Mouse (Mus musculus): Measurements from ENCODE around the gene S100a3. TPM values are rescaled to one million over a fixed set of nuclear protein-coding genes. Genes with fewer than 3 reads are reported as not detected.

S100a3 gene
- total and polyA plus RNA-seq, 3 experiments, result not detected

- in situ Hi-C loops (cut with MboI; ENCODE audit: low pct_ligation_motif_present, low pct_unique_long_range_greater_than_20kb, low sequenced_read_pairs), result no loop called here
- TF ChIP-seq MEF2A (IDR thresholded peaks at IDR 0.05; ENCODE audit: borderline replicate concordance, low read depth, low read length) (no peak), MAZ (IDR thresholded peaks at IDR 0.05; ENCODE audit: low read depth, low read length) (no peak), ZMIZ1 (IDR thresholded peaks at IDR 0.05; ENCODE audit: low read depth, low read length) (no peak), USF2 (conservative IDR thresholded peaks at IDR 0.05; ENCODE audit: low read depth, low read length) (no peak), JUN (IDR thresholded peaks at IDR 0.05; ENCODE audit: insufficient read depth, low read depth, low read length) (no peak), IRF4 (IDR thresholded peaks at IDR 0.05; ENCODE audit: low read depth, low read length) (no peak), MXI1 (IDR thresholded peaks at IDR 0.05; ENCODE audit: low read depth, low read length) (no peak), JUND (conservative IDR thresholded peaks at IDR 0.05; ENCODE audit: low read depth, low read length) (no peak), HCFC1 (IDR thresholded peaks at IDR 0.05; ENCODE audit: low read depth, low read length) (no peak), SIN3A (IDR thresholded peaks at IDR 0.05; ENCODE audit: low read length) (no peak), GABPA (IDR thresholded peaks at IDR 0.05; ENCODE audit: insufficient replicate concordance, low read depth, low read length) (no peak), CTCF (conservative IDR thresholded peaks at IDR 0.05 in 1 of 2, IDR thresholded peaks at IDR 0.05 in 1 of 2; ENCODE audit: low read depth in 2 of 2, low read length in 2 of 2) (no peak), ETS1 (conservative IDR thresholded peaks at IDR 0.05; ENCODE audit: low read depth, low read length) (no peak), RAD21 (IDR thresholded peaks at IDR 0.05; ENCODE audit: low read depth, low read length) (no peak), ELF1 (IDR thresholded peaks at IDR 0.05; ENCODE audit: low read depth, low read length) (no peak), RCOR1 (conservative IDR thresholded peaks at IDR 0.05; ENCODE audit: low read depth, low read length) (no peak)
- no peaks in the 10 kb centered on the region for H3K9me3 ChIP-seq (replicated peaks; ENCODE audit: low read length)
- DNase-seq (ENCODE audit: extremely low read depth), result no peak
- no peak overlapping the region for H3K4me3 ChIP-seq (replicated peaks in 1 of 3; ENCODE audit: low read depth in 2 of 3, low read length in 2 of 3, poor library complexity in 1 of 3)
- no peak overlapping the region for H3K27ac ChIP-seq (ENCODE audit: insufficient read depth, low read depth)
- H3K27me3 ChIP-seq (replicated peaks), result no peaks in the 10 kb centered on the region
- H3K79me2 ChIP-seq (replicated peaks; ENCODE audit: control insufficient read depth, extremely low read depth, insufficient read depth, poor library complexity, severe bottlenecking), result no peaks in the 10 kb centered on the region
- no peak overlapping the region for H3K9ac ChIP-seq (ENCODE audit: insufficient read depth, low read depth)
- no peak overlapping the region for H3K4me2 ChIP-seq (ENCODE audit: insufficient read depth, low read depth, poor library complexity, severe bottlenecking)
- H3K36me3 ChIP-seq (replicated peaks in 1 of 2; ENCODE audit: control insufficient read depth in 1 of 2, insufficient read depth in 1 of 2, low read length in 1 of 2), result no peaks in the 10 kb centered on the region
- H3K4me1 ChIP-seq (ENCODE audit: control insufficient read depth in 1 of 2, insufficient read depth in 2 of 2), result peaks cover 0 to 9% of the 10 kb centered on the region in 2 experiments; a peak in 1 of 4 replicates
- dilution Hi-C loops (cut with MboI; ENCODE audit: extremely low pct_ligation_motif_present, extremely low pct_unique_long_range_greater_than_20kb, low sequenced_read_pairs), result no loop called here
Observed at GRCm38 (mm10) chr3:90627366-90627765, 67.0 kb downstream of the S100a3 start.

DNA sequence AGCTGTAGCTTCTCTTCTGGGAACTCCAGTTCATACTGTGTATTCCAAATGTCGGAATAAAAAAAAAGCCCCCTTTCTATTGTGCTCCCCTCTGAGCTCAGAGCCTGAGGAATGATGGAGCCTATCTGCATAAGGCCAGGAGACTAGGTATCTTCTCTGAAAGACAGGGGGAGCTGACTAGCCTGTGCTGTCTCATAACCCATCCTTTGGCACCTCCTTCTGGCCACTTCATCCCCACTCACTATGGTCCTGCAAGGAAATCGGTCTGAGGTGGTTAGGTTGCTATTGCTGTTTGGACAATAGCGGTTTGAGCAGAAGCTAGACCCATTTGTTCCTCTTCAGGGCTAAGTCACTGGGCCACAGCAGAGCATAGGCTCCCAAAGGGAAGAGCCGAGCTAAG lies 67.4 kb downstream of the S100a3 start:
- Histone ChIP-seq H3K36me3 (replicated peaks in 1 of 2; ENCODE audit: control insufficient read depth in 1 of 2, insufficient read depth in 1 of 2, low read length in 1 of 2) (no peaks in the 10 kb centered on the region), H3K79me2 (replicated peaks; ENCODE audit: control insufficient read depth, extremely low read depth, insufficient read depth, poor library complexity, severe bottlenecking) (no peaks in the 10 kb centered on the region), H3K4me3 (replicated peaks in 1 of 3; ENCODE audit: low read depth in 2 of 3, low read length in 2 of 3, poor library complexity in 1 of 3) (no peak overlapping the region), H3K4me2 (ENCODE audit: insufficient read depth, low read depth, poor library complexity, severe bottlenecking) (no peak overlapping the region), H3K27me3 (replicated peaks) (no peaks in the 10 kb centered on the region), H3K9me3 (replicated peaks; ENCODE audit: low read length) (no peaks in the 10 kb centered on the region), H3K4me1 (ENCODE audit: control insufficient read depth in 1 of 2, insufficient read depth in 2 of 2) (peaks cover 0 to 9% of the 10 kb centered on the region in 2 experiments; a peak in 1 of 4 replicates), H3K9ac (ENCODE audit: insufficient read depth, low read depth) (no peak overlapping the region), H3K27ac (ENCODE audit: insufficient read depth, low read depth) (no peak overlapping the region)
- TF ChIP-seq RCOR1 (conservative IDR thresholded peaks at IDR 0.05; ENCODE audit: low read depth, low read length) (no peak), NRF1 (IDR thresholded peaks at IDR 0.05; ENCODE audit: low read depth, low read length) (no peak), BHLHE40 (IDR thresholded peaks at IDR 0.05; ENCODE audit: low read depth, low read length) (no peak), CTCF (conservative IDR thresholded peaks at IDR 0.05 in 1 of 2, IDR thresholded peaks at IDR 0.05 in 1 of 2; ENCODE audit: low read depth in 2 of 2, low read length in 2 of 2) (peak in 1 of 2 experiments; percentile 99; a peak in 2 of 4 replicates), NELFE (IDR thresholded peaks at IDR 0.05; ENCODE audit: low read depth, low read length) (peak; percentile 44; the same call in 1 of the 2 replicates), EP300 (IDR thresholded peaks at IDR 0.05; ENCODE audit: low read length) (no peak), CHD2 (IDR thresholded peaks at IDR 0.05; ENCODE audit: low read length) (no peak), RAD21 (IDR thresholded peaks at IDR 0.05; ENCODE audit: low read depth, low read length) (peak; percentile 74), JUND (conservative IDR thresholded peaks at IDR 0.05; ENCODE audit: low read depth, low read length) (no peak), ZKSCAN1 (IDR thresholded peaks at IDR 0.05; ENCODE audit: borderline replicate concordance, low read depth, low read length) (no peak), E2F4 (IDR thresholded peaks at IDR 0.05; ENCODE audit: insufficient replicate concordance, low read depth, low read length) (no peak), SMC3 (IDR thresholded peaks at IDR 0.05; ENCODE audit: low read depth, low read length) (peak; percentile 56), CHD1 (IDR thresholded peaks at IDR 0.05; ENCODE audit: low read depth, low read length) (no peak)
- dilution Hi-C loops (cut with MboI; ENCODE audit: extremely low pct_ligation_motif_present, extremely low pct_unique_long_range_greater_than_20kb, low sequenced_read_pairs) (no loop called here), in situ Hi-C loops (cut with MboI; ENCODE audit: low pct_ligation_motif_present, low pct_unique_long_range_greater_than_20kb, low sequenced_read_pairs) (no loop called here)
- peak; percentile 18 for DNase-seq (ENCODE audit: extremely low read depth)
